Mouse (Mus musculus): ENCODE measurements at regions not wholly inside any gene's neighbourhood (a gene's known extent, or its start where the extent isn't known, plus 50 kb on each side); places are given as distances from the start of the nearest gene placed in this dataset.

DNA sequence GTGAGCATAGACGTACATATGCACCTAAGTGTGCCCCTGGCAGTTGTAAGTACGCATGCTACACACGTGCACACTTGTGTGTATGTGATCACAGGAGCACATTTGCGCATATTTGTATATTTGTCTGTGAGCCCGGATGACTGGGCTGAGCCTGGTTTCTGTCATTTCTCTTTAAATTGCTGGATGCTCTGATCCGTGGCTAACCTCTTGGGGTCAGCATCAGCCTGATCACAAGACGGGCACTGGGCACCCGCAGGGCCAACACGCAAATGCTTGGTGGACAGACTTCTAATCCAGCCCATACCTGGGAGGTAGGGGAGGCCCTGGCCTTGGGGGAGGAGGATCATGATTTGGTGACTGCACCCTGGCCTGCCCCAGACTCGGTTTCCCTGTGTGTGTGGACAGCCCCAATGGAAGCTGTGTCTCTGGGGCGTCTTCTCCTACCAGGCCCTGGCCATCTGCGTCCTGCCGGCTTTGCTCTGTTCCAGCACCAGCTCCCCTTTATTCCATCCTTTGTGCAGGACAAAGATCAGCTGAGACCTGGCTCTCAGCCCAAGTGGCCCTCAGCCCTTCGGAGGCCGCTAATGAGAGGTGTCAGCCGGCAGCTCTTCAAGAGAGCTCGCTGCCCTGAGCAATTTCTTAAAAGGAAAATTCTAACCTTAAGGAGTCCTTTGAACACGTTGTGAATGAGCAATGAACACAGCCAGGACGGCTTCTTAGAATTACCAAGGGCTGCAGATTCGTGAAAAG, 155.0 kb upstream of the A530016L24Rik start:
- H3K4me1 ChIP-seq (replicated peaks; ENCODE audit: control insufficient read depth, insufficient read depth, low read length), result peaks cover 33% of the 10 kb centered on the region

GRCm38 (mm10) chr12:112335641-112336040, 153.6 kb upstream of the A530016L24Rik start:
- no peaks in the 10 kb centered on the region for H3K36me3 ChIP-seq (ENCODE audit: control insufficient read depth, insufficient read depth, low read length)
- DNase-seq (ENCODE audit: low spot score) (no peak), ATAC-seq (ENCODE audit: low FRiP score) (no peak)
- H3K27ac ChIP-seq (ENCODE audit: low read depth, low read length), result peak overlapping the region; percentile 33; the same call in 1 of the 2 replicates
- WGBS, result 65% methylated on average over 7 of the region's 7 CpGs
- no peak overlapping the region for H3K9ac ChIP-seq (ENCODE audit: low read depth, low read length)
- no peak overlapping the region for H3K4me3 ChIP-seq (ENCODE audit: low read depth, low read length)
- no peaks in the 10 kb centered on the region for H3K9me3 ChIP-seq (ENCODE audit: control insufficient read depth, low read length)
- H3K4me1 ChIP-seq (replicated peaks; ENCODE audit: control insufficient read depth, insufficient read depth, low read length), result peaks cover 28% of the 10 kb centered on the region
- H3K4me2 ChIP-seq (replicated peaks; ENCODE audit: low read depth, low read length), result no peak overlapping the region
- H3K27me3 ChIP-seq (ENCODE audit: control insufficient read depth, insufficient read depth, low read length), result peaks cover 2% of the 10 kb centered on the region; the same call in 1 of the 2 replicates

More for the DNA sequence above, 155.0 kb upstream of the A530016L24Rik start:
- 49% methylated on average over 20 of the region's 20 CpGs for WGBS
- Histone ChIP-seq H3K9ac (ENCODE audit: low read depth, low read length) (peak overlapping the region; percentile 21; the same call in 1 of the 2 replicates), H3K36me3 (ENCODE audit: control insufficient read depth, insufficient read depth, low read length) (no peaks in the 10 kb centered on the region), H3K9me3 (ENCODE audit: control insufficient read depth, low read length) (no peaks in the 10 kb centered on the region), H3K27ac (ENCODE audit: low read depth, low read length) (peak overlapping the region; percentile 89), H3K4me2 (replicated peaks; ENCODE audit: low read depth, low read length) (no peak overlapping the region), H3K4me3 (ENCODE audit: low read depth, low read length) (no peak overlapping the region), H3K27me3 (ENCODE audit: control insufficient read depth, insufficient read depth, low read length) (peaks cover 2% of the 10 kb centered on the region; the same call in 1 of the 2 replicates)
- DNase-seq (ENCODE audit: low spot score) (peak; percentile 62), ATAC-seq (ENCODE audit: low FRiP score) (no peak)

GRCm38 (mm10) chr12:112336691-112337295, 152.5 kb upstream of the A530016L24Rik start:
- WGBS, result 91% methylated on average over 9 of the region's 9 CpGs
- no peak overlapping the region for H3K4me3 ChIP-seq (ENCODE audit: low read depth, low read length)
- DNase-seq (ENCODE audit: low spot score), result no peak
- peaks cover 2% of the 10 kb centered on the region; the same call in 1 of the 2 replicates for H3K27me3 ChIP-seq (ENCODE audit: control insufficient read depth, insufficient read depth, low read length)
- no peak for ATAC-seq (ENCODE audit: low FRiP score)
- no peaks in the 10 kb centered on the region for H3K36me3 ChIP-seq (ENCODE audit: control insufficient read depth, insufficient read depth, low read length)
- no peak overlapping the region for H3K9ac ChIP-seq (ENCODE audit: low read depth, low read length)
- H3K9me3 ChIP-seq (ENCODE audit: control insufficient read depth, low read length), result no peaks in the 10 kb centered on the region
- H3K4me2 ChIP-seq (replicated peaks; ENCODE audit: low read depth, low read length), result no peak overlapping the region
- H3K4me1 ChIP-seq (replicated peaks; ENCODE audit: control insufficient read depth, insufficient read depth, low read length), result peaks cover 21% of the 10 kb centered on the region
- H3K27ac ChIP-seq (ENCODE audit: low read depth, low read length), result no peak overlapping the region

DNA sequence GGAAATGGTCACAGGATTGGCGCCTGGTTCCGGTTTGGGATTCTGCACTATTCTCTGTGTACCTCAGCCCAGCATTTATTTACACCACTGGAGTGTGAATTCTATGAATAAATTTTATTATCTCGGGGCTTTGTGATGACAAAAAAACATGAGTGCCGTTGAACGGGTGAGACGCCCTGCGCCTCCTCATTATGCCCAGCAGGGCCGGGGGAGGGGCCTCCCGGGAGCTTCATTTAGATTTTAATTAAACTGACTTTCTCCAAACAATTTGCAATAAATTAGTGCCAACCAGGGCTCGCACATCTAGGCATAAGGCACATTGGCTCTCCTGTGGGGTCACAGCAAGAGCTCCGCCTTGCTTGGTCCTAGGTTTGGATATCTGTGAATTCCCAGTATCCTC, 151.8 kb upstream of the A530016L24Rik start:
- Histone ChIP-seq H3K27ac (ENCODE audit: low read depth, low read length) (no peak overlapping the region), H3K4me1 (replicated peaks; ENCODE audit: control insufficient read depth, insufficient read depth, low read length) (peaks cover 19% of the 10 kb centered on the region), H3K36me3 (ENCODE audit: control insufficient read depth, insufficient read depth, low read length) (no peaks in the 10 kb centered on the region), H3K9ac (ENCODE audit: low read depth, low read length) (no peak overlapping the region), H3K9me3 (ENCODE audit: control insufficient read depth, low read length) (no peaks in the 10 kb centered on the region), H3K4me3 (ENCODE audit: low read depth, low read length) (no peak overlapping the region), H3K4me2 (replicated peaks; ENCODE audit: low read depth, low read length) (no peak overlapping the region), H3K27me3 (ENCODE audit: control insufficient read depth, insufficient read depth, low read length) (peaks cover 2% of the 10 kb centered on the region; the same call in 1 of the 2 replicates)
- 58% methylated on average over 11 of the region's 11 CpGs for WGBS
- DNase-seq (ENCODE audit: low spot score) (no peak), ATAC-seq (ENCODE audit: low FRiP score) (no peak)

DNA sequence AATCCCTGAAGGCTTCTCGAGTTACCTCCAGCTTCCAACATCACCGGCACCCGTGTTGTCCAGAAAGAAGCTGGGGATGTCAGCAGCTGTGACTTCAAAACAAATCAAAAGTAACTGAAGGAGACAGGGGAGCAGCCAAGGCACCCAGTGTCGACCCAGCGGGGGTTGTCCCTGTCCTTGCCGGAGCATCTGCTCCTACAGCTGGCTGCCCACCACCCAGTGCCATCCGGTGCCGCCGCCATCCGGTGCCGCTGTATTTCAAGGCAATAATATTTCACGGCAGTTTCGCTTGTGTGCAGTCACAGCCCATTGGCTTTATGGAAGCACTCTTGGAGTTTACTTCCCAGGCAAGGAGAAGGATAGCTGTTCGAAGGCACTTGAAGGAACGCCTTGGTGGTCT, 150.3 kb upstream of the A530016L24Rik start:
- DNase-seq (ENCODE audit: low spot score) (no peak), ATAC-seq (ENCODE audit: low FRiP score) (no peak)
- 81% methylated on average over 15 of the region's 15 CpGs for WGBS
- Histone ChIP-seq H3K4me3 (ENCODE audit: low read depth, low read length) (no peak overlapping the region), H3K4me1 (replicated peaks; ENCODE audit: control insufficient read depth, insufficient read depth, low read length) (peaks cover 12% of the 10 kb centered on the region), H3K27me3 (ENCODE audit: control insufficient read depth, insufficient read depth, low read length) (no peaks in the 10 kb centered on the region; the same call in 1 of the 2 replicates), H3K27ac (ENCODE audit: low read depth, low read length) (no peak overlapping the region), H3K4me2 (replicated peaks; ENCODE audit: low read depth, low read length) (no peak overlapping the region), H3K36me3 (ENCODE audit: control insufficient read depth, insufficient read depth, low read length) (no peaks in the 10 kb centered on the region), H3K9me3 (ENCODE audit: control insufficient read depth, low read length) (no peaks in the 10 kb centered on the region), H3K9ac (ENCODE audit: low read depth, low read length) (no peak overlapping the region)

- H3K27me3 ChIP-seq (ENCODE audit: control insufficient read depth, insufficient read depth, low read length), result no peaks in the 10 kb centered on the region; the same call in 1 of the 2 replicates
- H3K9me3 ChIP-seq (ENCODE audit: control insufficient read depth, low read length), result no peaks in the 10 kb centered on the region
- H3K36me3 ChIP-seq (ENCODE audit: control insufficient read depth, insufficient read depth, low read length), result no peaks in the 10 kb centered on the region
- no peak overlapping the region for H3K4me3 ChIP-seq (ENCODE audit: low read depth, low read length)
- no peak overlapping the region for H3K4me2 ChIP-seq (replicated peaks; ENCODE audit: low read depth, low read length)
- DNase-seq (ENCODE audit: low spot score) (no peak), ATAC-seq (ENCODE audit: low FRiP score) (0 out of 2 replicates have a peak, but pooled peaks have one; percentile 25)
- H3K4me1 ChIP-seq (replicated peaks; ENCODE audit: control insufficient read depth, insufficient read depth, low read length), result peaks cover 8% of the 10 kb centered on the region
- H3K9ac ChIP-seq (ENCODE audit: low read depth, low read length), result 0 out of 2 replicates have a peak overlapping the region, but pooled peaks have one; percentile 24
- H3K27ac ChIP-seq (ENCODE audit: low read depth, low read length), result no peak overlapping the region
- 67% methylated on average over 11 of the region's 11 CpGs for WGBS
Measured at GRCm38 (mm10) chr12:112339481-112340179, 149.6 kb upstream of the A530016L24Rik start.

DNA sequence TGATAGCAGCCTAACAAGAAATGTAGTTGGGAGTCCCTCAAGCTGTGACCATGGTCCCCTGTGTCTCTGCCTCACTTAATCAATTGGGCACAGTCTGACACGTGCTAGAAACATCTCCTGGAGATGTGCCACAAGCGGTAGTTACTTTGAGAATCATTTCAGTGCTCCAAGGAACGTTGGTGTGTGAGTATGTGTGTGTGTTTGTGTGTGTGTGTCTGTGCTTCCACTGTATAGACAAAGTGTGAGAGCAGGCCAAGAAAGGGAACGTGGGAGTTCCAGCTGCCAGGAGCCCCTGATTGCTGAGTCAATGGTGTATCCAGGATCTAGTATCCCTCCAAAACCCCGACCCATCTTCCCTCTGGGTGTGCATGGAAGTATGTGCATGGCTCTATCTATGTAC, 149.0 kb upstream of the A530016L24Rik start:
- Histone ChIP-seq H3K9ac (ENCODE audit: low read depth, low read length) (no peak overlapping the region), H3K4me3 (ENCODE audit: low read depth, low read length) (no peak overlapping the region), H3K27me3 (ENCODE audit: control insufficient read depth, insufficient read depth, low read length) (no peaks in the 10 kb centered on the region; the same call in 1 of the 2 replicates), H3K36me3 (ENCODE audit: control insufficient read depth, insufficient read depth, low read length) (no peaks in the 10 kb centered on the region), H3K9me3 (ENCODE audit: control insufficient read depth, low read length) (no peaks in the 10 kb centered on the region), H3K4me2 (replicated peaks; ENCODE audit: low read depth, low read length) (no peak overlapping the region), H3K27ac (ENCODE audit: low read depth, low read length) (no peak overlapping the region), H3K4me1 (replicated peaks; ENCODE audit: control insufficient read depth, insufficient read depth, low read length) (peaks cover 8% of the 10 kb centered on the region)
- no peak for ATAC-seq (ENCODE audit: low FRiP score)
- no peak for DNase-seq (ENCODE audit: low spot score)
- 75% methylated on average over 5 of the region's 5 CpGs for WGBS

DNA sequence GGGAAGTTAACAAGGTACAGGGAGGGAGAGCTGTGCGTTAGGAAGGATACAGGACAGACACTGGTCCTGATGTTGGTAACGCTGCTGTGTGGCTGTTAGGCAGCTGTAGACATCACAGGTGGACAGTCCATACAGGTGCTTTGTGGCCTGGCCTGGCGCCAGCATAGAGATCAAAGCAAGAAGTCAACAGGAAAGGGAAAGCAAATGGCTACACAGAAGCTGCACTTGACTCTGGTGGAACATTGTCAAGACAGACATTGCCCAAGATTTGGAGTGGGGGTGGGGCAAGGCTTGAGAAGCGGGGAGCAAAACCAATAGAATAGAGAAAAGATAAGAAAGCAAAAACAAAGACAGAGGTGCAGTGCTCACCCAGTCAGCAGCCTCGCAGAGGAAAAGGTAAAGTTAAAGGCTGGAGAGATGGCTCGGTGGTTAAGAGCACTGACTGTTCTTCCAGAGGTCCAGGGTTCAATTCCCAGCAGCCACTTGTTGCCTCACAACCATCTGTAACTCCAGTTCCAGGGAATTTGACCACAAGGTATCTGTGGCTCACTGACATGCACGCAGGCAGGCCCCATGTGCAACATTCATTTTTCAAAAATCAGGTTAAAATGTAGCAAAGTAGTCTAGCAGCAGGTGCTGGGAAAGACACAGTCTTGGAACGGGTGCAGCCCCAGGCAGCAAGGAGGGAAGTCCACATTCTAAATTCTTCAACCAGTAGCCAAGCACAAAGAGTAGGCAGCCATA, 147.3 kb upstream of the A530016L24Rik start:
- ATAC-seq (ENCODE audit: low FRiP score) (no peak), DNase-seq (ENCODE audit: low spot score) (no peak)
- H3K27me3 ChIP-seq (ENCODE audit: control insufficient read depth, insufficient read depth, low read length), result no peaks in the 10 kb centered on the region; the same call in 1 of the 2 replicates
- WGBS, result 79% methylated on average over 8 of the region's 8 CpGs
- no peaks in the 10 kb centered on the region for H3K36me3 ChIP-seq (ENCODE audit: control insufficient read depth, insufficient read depth, low read length)
- no peak overlapping the region for H3K27ac ChIP-seq (ENCODE audit: low read depth, low read length)
- H3K4me1 ChIP-seq (replicated peaks; ENCODE audit: control insufficient read depth, insufficient read depth, low read length), result peaks cover 8% of the 10 kb centered on the region
- H3K9ac ChIP-seq (ENCODE audit: low read depth, low read length), result no peak overlapping the region
- no peak overlapping the region for H3K4me2 ChIP-seq (replicated peaks; ENCODE audit: low read depth, low read length)
- no peaks in the 10 kb centered on the region for H3K9me3 ChIP-seq (ENCODE audit: control insufficient read depth, low read length)
- no peak overlapping the region for H3K4me3 ChIP-seq (ENCODE audit: low read depth, low read length)

Data from hindbrain, embryonic 11.5 days (tissue).